In the genomic region with DNA sequence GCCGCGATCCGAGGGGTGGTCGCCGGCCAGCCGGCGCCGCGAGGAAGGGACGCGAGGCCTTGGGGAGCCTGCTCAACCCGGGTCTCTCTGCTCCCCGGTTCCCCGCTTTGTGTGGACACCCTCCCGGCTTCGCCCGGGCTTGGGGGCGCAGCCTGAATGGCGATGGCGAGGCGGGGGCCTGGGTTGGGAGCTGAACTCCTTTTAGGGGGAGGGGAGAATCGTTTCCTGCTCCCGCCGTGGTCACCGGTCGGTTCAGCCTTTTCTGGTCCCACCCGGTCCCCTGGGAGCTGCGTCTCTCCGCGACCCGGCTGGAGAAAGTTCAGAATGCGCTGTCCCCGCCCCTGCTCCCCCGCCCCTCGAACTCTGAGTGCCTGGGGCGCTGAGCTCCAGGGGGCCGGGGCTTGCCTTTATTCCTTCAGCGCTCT, we compare ENCODE assay signal across 8 mouse cellular contexts. TPM values are rescaled to one million over a fixed set of nuclear protein-coding genes. Genes with fewer than 3 reads are reported as not detected.
DNase-seq lines count a peak whose midpoint lies in the region; ATAC-seq and TF ChIP-seq lines count a peak whose summit lies in the region.

No protein-coding gene starts in this region.

- ATAC-seq in heart, embryonic 16.5 days (replicated peaks; ENCODE audit: extremely low read depth, insufficient read depth, low FRiP score), result peak; percentile 53; the same call in 1 of the 2 replicates
- ATAC-seq in lung, postnatal 0 days, result peak; percentile 64
- no peak for ATAC-seq in erythroid progenitor cell, adult 5-6 weeks (replicated peaks; ENCODE audit: low FRiP score, poor library complexity, severe bottlenecking)

- 0% methylated on average over 38 of the region's 38 CpGs for WGBS in heart, embryonic 16.5 days
- WGBS in lung, postnatal 0 days, result 4% methylated on average over 26 of the region's 38 CpGs

- DNase-seq in adrenal gland, postnatal 25 days, result peak; percentile 82
- peak; percentile 88 to 94 for DNase-seq in kidney, postnatal 25 days
- peak; percentile 77 for DNase-seq in lung, postnatal 0 days (ENCODE audit: low spot score)
- peak; percentile 39 for DNase-seq in right cerebral cortex, postnatal 25 days

- peaks cover 6% of the 10 kb centered on the region for H3K4me1 ChIP-seq in ES-Bruce4 (ENCODE audit: control insufficient read depth, insufficient read depth, low read length)
- peaks cover 2% of the 10 kb centered on the region; the same call in 1 of the 2 replicates for H3K4me1 ChIP-seq in embryonic fibroblast, embryonic 13.5 days (ENCODE audit: control insufficient read depth, insufficient read depth, low read length)
- peaks cover 32% of the 10 kb centered on the region for H3K4me1 ChIP-seq in heart, embryonic 16.5 days (ENCODE audit: control insufficient read depth, insufficient read depth, low read length)
- peaks cover 9% of the 10 kb centered on the region; the same call in 1 of the 2 replicates for H3K4me1 ChIP-seq in lung, postnatal 0 days (ENCODE audit: insufficient read depth, low read depth, low read length)

- peak overlapping the region; percentile 97 for H3K9ac ChIP-seq in ES-Bruce4 (ENCODE audit: low read depth, poor library complexity, severe bottlenecking)
- H3K9ac ChIP-seq in heart, embryonic 16.5 days (ENCODE audit: low read length), result peak overlapping the region; percentile 97
- H3K9ac ChIP-seq in lung, postnatal 0 days (replicated peaks; ENCODE audit: low read depth), result peak overlapping the region; percentile 84

- no peak for TF ChIP-seq CTCF in ES-Bruce4 (IDR thresholded peaks at IDR 0.05; ENCODE audit: low read depth, low read length)
- no peak for TF ChIP-seq CTCF in embryonic fibroblast, embryonic 13.5 days (IDR thresholded peaks at IDR 0.05; ENCODE audit: borderline replicate concordance, insufficient read depth, low read length)
- no peak for TF ChIP-seq CTCF in lung, postnatal 0 days (IDR thresholded peaks at IDR 0.05)

- H3K9me3 ChIP-seq in ES-Bruce4 (replicated peaks; ENCODE audit: control insufficient read depth, insufficient read depth, low read length, poor library complexity, severe bottlenecking), result no peaks in the 10 kb centered on the region
- H3K9me3 ChIP-seq in heart, embryonic 16.5 days (replicated peaks; ENCODE audit: control insufficient read depth, low read length), result no peaks in the 10 kb centered on the region
- H3K9me3 ChIP-seq in lung, postnatal 0 days (ENCODE audit: low read length), result no peaks in the 10 kb centered on the region

- TF ChIP-seq POLR2A in ES-Bruce4 (IDR thresholded peaks at IDR 0.05; ENCODE audit: insufficient read depth, low read length), result no peak
- peak; percentile 40; the same call in 1 of the 2 replicates for TF ChIP-seq POLR2A in embryonic fibroblast, embryonic 13.5 days (IDR thresholded peaks at IDR 0.05; ENCODE audit: low read depth, low read length)

- H3K4me3 ChIP-seq in ES-Bruce4 (ENCODE audit: low read depth, low read length), result peak overlapping the region; percentile 68
- H3K4me3 ChIP-seq in embryonic fibroblast, embryonic 13.5 days (ENCODE audit: insufficient read depth, low read length), result peak overlapping the region; percentile 75
- peak overlapping the region; percentile 89 for H3K4me3 ChIP-seq in heart, embryonic 16.5 days (ENCODE audit: low read length)
- peak overlapping the region; percentile 77 for H3K4me3 ChIP-seq in lung, postnatal 0 days (ENCODE audit: low read depth, low read length)

- H3K36me3 ChIP-seq in ES-Bruce4 (ENCODE audit: control insufficient read depth, insufficient read depth, low read length, poor library complexity, severe bottlenecking), result no peaks in the 10 kb centered on the region
- no peaks in the 10 kb centered on the region for H3K36me3 ChIP-seq in heart, embryonic 16.5 days (ENCODE audit: control insufficient read depth, insufficient read depth)
- H3K36me3 ChIP-seq in lung, postnatal 0 days (ENCODE audit: insufficient read depth, low read length), result no peaks in the 10 kb centered on the region

- peaks cover 9% of the 10 kb centered on the region for H3K27me3 ChIP-seq in ES-Bruce4 (ENCODE audit: control insufficient read depth, insufficient read depth, low read length, poor library complexity, severe bottlenecking)
- H3K27me3 ChIP-seq in heart, embryonic 16.5 days (ENCODE audit: control insufficient read depth, insufficient read depth, low read length), result no peaks in the 10 kb centered on the region
- H3K27me3 ChIP-seq in lung, postnatal 0 days (replicated peaks; ENCODE audit: insufficient read depth, low read length), result no peaks in the 10 kb centered on the region

- no peak overlapping the region for H3K27ac ChIP-seq in ES-Bruce4 (ENCODE audit: insufficient read depth, low read length)
- H3K27ac ChIP-seq in embryonic fibroblast, embryonic 13.5 days (ENCODE audit: insufficient read depth, low read length), result peak overlapping the region; percentile 88
- peak overlapping the region; percentile 94 for H3K27ac ChIP-seq in heart, embryonic 16.5 days (ENCODE audit: low read length)
- peak overlapping the region; percentile 90 for H3K27ac ChIP-seq in lung, postnatal 0 days (ENCODE audit: low read length)

- 0 out of 2 replicates have a peak, but pooled peaks have one; percentile 60 for TF ChIP-seq EP300 in ES-Bruce4 (IDR thresholded peaks at IDR 0.05; ENCODE audit: insufficient read depth, low read depth, low read length)
- no peak for TF ChIP-seq EP300 in lung, postnatal 0 days (IDR thresholded peaks at IDR 0.05)

- peak overlapping the region; percentile 88 for H3K4me2 ChIP-seq in heart, embryonic 16.5 days (ENCODE audit: low read depth, low read length)
- H3K4me2 ChIP-seq in lung, postnatal 0 days (replicated peaks; ENCODE audit: low read depth, low read length), result peak overlapping the region; percentile 96

RNA-seq across cellular contexts. Expression of gene Cuedc1, which starts 1.8 kb away (rescaled TPM):
- polyA plus RNA-seq in ES-Bruce4 (2011; ENCODE audit: insufficient read depth, insufficient read length, low read depth, missing spikeins), result 21.9 and 22.5 TPM in 2 replicates
- total RNA-seq in adrenal gland, postnatal 25 days (2021), result 50.7 and 68.6 TPM in 2 replicates
- polyA plus RNA-seq in embryonic fibroblast, embryonic 13.5 days (2011; ENCODE audit: insufficient read length, low read depth, missing spikeins), result 29.6 and 31.8 TPM in 2 replicates
- 15.2 and 17.6 TPM in 2 replicates for polyA plus RNA-seq in heart, embryonic 16.5 days (2015; fragmentation: Nextera tagmentation; extraction: Ambion mirVana)
- 14.6 TPM in 2 replicates for polyA plus RNA-seq in lung, postnatal 0 days (2015; fragmentation: Nextera tagmentation; extraction: Ambion mirVana)
- total RNA-seq in erythroid progenitor cell, adult 5-6 weeks (2015; ENCODE audit: low replicate concordance), result 0.84 TPM in 1 of 2 replicates, not detected in the other
- 0.39 TPM in 1 of 2 replicates, not detected in the other for total RNA-seq in erythroid progenitor cell, adult 5-6 weeks (2017; ENCODE audit: low replicate concordance)

RNA-seq across cellular contexts. Expression of gene Vezf1, which starts 31.5 kb away (rescaled TPM):
- polyA plus RNA-seq in ES-Bruce4 (2011; ENCODE audit: insufficient read depth, insufficient read length, low read depth, missing spikeins), result 43.4 and 44.8 TPM in 2 replicates
- 45.8 and 51.8 TPM in 2 replicates for total RNA-seq in adrenal gland, postnatal 25 days (2021)
- polyA plus RNA-seq in embryonic fibroblast, embryonic 13.5 days (2011; ENCODE audit: insufficient read length, low read depth, missing spikeins), result 44.6 and 46.1 TPM in 2 replicates
- polyA plus RNA-seq in heart, embryonic 16.5 days (2015; fragmentation: Nextera tagmentation; extraction: Ambion mirVana), result 22.3 and 24.3 TPM in 2 replicates
- 26.8 TPM in 2 replicates for polyA plus RNA-seq in lung, postnatal 0 days (2015; fragmentation: Nextera tagmentation; extraction: Ambion mirVana)
- total RNA-seq in erythroid progenitor cell, adult 5-6 weeks (2015; ENCODE audit: low replicate concordance), result 29.6 and 37.3 TPM in 2 replicates
- total RNA-seq in erythroid progenitor cell, adult 5-6 weeks (2017; ENCODE audit: low replicate concordance), result 16.3 and 17.8 TPM in 2 replicates

RNA-seq across cellular contexts. Expression of gene Srsf1, which starts 52.4 kb away (rescaled TPM):
- 511 and 547 TPM in 2 replicates for polyA plus RNA-seq in ES-Bruce4 (2011; ENCODE audit: insufficient read depth, insufficient read length, low read depth, missing spikeins)
- total RNA-seq in adrenal gland, postnatal 25 days (2021), result 226 and 298 TPM in 2 replicates
- polyA plus RNA-seq in embryonic fibroblast, embryonic 13.5 days (2011; ENCODE audit: insufficient read length, low read depth, missing spikeins), result 291 and 361 TPM in 2 replicates
- polyA plus RNA-seq in heart, embryonic 16.5 days (2015; fragmentation: Nextera tagmentation; extraction: Ambion mirVana), result 158 and 185 TPM in 2 replicates
- 88.1 and 111 TPM in 2 replicates for polyA plus RNA-seq in lung, postnatal 0 days (2015; fragmentation: Nextera tagmentation; extraction: Ambion mirVana)
- 312 and 323 TPM in 2 replicates for total RNA-seq in erythroid progenitor cell, adult 5-6 weeks (2015; ENCODE audit: low replicate concordance)
- 485 and 568 TPM in 2 replicates for total RNA-seq in erythroid progenitor cell, adult 5-6 weeks (2017; ENCODE audit: low replicate concordance)

Comparison
In these comparisons a context has a peak if more than half of its experiments do, and no peak if none do; other contexts are left out.
1. DNase-seq: peak in every context shown above with its lines; median percentile 91 in kidney, postnatal 25 days; 82 in adrenal gland, postnatal 25 days; 77 in lung, postnatal 0 days; 39 in right cerebral cortex, postnatal 25 days.